Mouse (Mus musculus) E14TG2a.4 (cell line): ENCODE measurements around the gene Prm1.

Experiments used
- H3K27me3 ChIP-seq: 2 replicates; pipeline ENCODE4 v1.6.1; 2014; ENCODE audit warnings: low read length, control low read depth; ENCODE audit not compliant: insufficient read depth
- H3K36me3 ChIP-seq: 2 replicates; pipeline ENCODE4 v1.6.1; 2014; ENCODE audit warnings: low read length, control low read depth; ENCODE audit not compliant: insufficient read depth
- H3K4me1 ChIP-seq: replicated peaks from 2 replicates; pipeline ENCODE4 v1.6.1; 2014; ENCODE audit warnings: low read depth, low read length, control low read depth
- H3K4me3 ChIP-seq: replicated peaks from 2 replicates; pipeline ENCODE4 v1.5.1; 2014; ENCODE audit warnings: mild to moderate bottlenecking, low read length
- H3K9me3 ChIP-seq: 2 replicates; pipeline ENCODE4 v1.6.1; 2014; ENCODE audit warnings: low read length, control low read depth
- CTCF ChIP-seq: conservative IDR thresholded peaks from 2 replicates; pipeline ENCODE4 v1.5.1; 2014; ENCODE audit warnings: low read length
- NANOG ChIP-seq: IDR thresholded peaks from 2 replicates; pipeline ENCODE4 v1.6.1; 2014; ENCODE audit warnings: borderline replicate concordance, low read length, mixed read lengths
- POU5F1 ChIP-seq: IDR thresholded peaks from 2 replicates; pipeline ENCODE4 v1.6.1; 2014; ENCODE audit warnings: low read length, borderline replicate concordance

Gene Prm1

DNA sequence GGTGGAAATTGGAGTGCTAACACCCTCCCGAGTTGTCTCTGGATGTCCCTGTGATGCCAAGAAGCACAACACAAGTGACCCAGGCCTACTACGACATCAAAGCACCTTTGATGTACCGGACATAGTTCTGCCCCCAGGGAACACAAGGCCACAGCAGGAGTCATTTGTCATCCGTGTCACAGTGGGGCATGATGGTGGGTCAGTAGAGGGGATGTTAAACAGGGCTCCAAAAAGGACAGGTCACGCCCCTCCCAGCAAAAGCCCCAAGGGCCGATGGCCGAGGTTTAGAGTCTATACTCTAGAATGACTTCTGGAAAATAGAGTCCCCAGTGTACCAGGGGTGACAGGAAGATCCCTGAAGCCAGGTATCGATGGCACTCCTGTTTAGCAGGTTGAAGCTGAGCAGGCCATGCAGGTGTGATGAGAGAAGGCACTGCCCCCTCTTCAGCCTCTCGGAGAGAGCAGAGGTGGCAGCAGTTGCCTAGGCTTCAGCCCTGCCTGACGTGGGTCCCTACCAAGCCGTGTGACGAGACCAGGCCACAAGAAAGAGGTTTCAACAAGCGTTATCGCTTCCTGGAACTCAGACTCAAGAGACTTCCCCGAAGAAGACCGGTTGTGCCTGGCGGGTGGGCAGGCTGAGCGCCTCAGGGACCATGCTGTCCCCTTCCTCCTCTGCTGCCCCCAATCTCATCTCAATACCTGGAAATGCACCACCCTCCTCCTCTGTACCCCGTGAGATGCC, 33.7 kb downstream of the Prm1 start:
- no peak overlapping the region for H3K4me3 ChIP-seq
- no peak for TF ChIP-seq POU5F1
- no peak for TF ChIP-seq CTCF
- TF ChIP-seq NANOG = no peak
- H3K36me3 ChIP-seq = no peaks in the 10 kb centered on the region
- H3K9me3 ChIP-seq = no peaks in the 10 kb centered on the region
- peaks cover 46% of the 10 kb centered on the region for H3K27me3 ChIP-seq
- H3K4me1 ChIP-seq = peaks cover 8% of the 10 kb centered on the region; the same call in 1 of the 2 replicates

DNA sequence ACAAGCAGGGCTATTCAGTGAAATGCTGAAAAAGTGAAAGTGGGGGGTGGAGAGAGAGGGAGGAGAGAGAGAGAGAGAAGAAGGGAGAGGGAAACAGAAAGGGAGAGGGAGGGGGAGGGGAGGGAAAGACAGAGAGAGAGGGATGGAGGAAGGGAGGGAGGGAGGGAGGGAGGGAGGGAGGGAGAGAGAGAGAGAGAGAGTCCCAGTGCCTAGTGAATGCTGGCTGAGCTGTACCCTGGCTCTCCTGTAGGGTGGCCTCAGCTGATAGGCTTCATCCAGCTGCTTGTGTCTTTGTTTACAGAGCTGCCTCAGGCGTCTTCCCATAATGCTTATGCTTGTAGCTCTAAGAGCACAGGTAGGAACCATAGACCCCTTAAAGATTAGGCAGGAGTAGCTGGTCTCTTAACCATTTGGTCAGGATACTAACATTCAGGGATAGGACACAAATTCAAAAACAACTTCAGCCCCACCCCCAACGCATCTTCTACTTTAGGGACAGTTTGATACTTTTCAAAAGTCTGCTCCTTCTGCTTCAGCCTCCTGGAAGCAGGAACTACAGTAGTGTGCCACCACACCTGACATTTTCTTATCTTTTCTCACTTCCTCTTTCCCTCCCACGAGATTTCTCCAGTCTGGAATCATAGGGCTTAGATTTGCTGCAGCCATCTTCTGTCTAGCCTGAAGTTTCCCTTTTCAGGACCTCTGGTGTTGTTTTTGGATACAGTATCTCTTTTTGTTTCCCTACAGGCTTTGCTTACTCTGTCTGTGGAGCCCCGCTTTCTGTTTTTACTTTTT, 34.9 kb downstream of the Prm1 start:
- peaks cover 8% of the 10 kb centered on the region; the same call in 1 of the 2 replicates for H3K4me1 ChIP-seq
- no peak overlapping the region for H3K4me3 ChIP-seq
- no peaks in the 10 kb centered on the region for H3K36me3 ChIP-seq
- peaks cover 37% of the 10 kb centered on the region for H3K27me3 ChIP-seq
- H3K9me3 ChIP-seq = no peaks in the 10 kb centered on the region
- no peak for TF ChIP-seq POU5F1
- TF ChIP-seq CTCF = no peak
- no peak for TF ChIP-seq NANOG

GRCm38 (mm10) chr16:10769661-10770060, 36.0 kb downstream of the Prm1 start:
- H3K36me3 ChIP-seq = no peaks in the 10 kb centered on the region
- H3K4me1 ChIP-seq = peaks cover 8% of the 10 kb centered on the region; the same call in 1 of the 2 replicates
- TF ChIP-seq CTCF (no peak), POU5F1 (no peak), NANOG (no peak)
- no peaks in the 10 kb centered on the region for H3K9me3 ChIP-seq
- peaks cover 41% of the 10 kb centered on the region for H3K27me3 ChIP-seq
- no peak overlapping the region for H3K4me3 ChIP-seq

- Histone ChIP-seq H3K36me3 (no peaks in the 10 kb centered on the region), H3K27me3 (peaks cover 43% of the 10 kb centered on the region)
- TF ChIP-seq NANOG = no peak
- TF ChIP-seq POU5F1 = no peak
- no peak for TF ChIP-seq CTCF
Observed at GRCm38 (mm10) chr16:10768821-10769220, 36.8 kb downstream of the Prm1 start.

DNA sequence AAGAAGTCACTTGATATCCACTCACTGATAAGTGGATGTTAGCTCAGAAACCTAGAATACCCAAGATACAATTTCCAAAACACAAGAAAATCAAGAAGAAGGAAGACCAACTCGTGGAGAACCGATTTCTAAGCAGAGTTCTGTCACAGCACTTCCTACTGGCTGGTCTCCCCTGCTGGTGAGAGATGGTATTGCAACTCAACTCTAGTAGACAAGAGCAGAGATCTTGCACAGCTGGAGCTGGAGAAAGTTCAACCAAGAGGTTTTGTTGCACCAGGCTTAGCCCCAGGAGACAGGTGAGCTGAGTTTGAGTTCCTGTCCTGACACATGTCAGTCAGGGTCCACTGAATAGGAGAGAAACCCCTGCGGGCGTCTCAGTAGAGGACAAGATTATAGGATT, 38.5 kb downstream of the Prm1 start:
- Histone ChIP-seq H3K9me3 (no peaks in the 10 kb centered on the region), H3K4me1 (peaks cover 8% of the 10 kb centered on the region; the same call in 1 of the 2 replicates), H3K36me3 (no peaks in the 10 kb centered on the region), H3K27me3 (peaks cover 51% of the 10 kb centered on the region), H3K4me3 (no peak overlapping the region)
- TF ChIP-seq CTCF = peak; percentile 93
- no peak for TF ChIP-seq NANOG
- no peak for TF ChIP-seq POU5F1

More at GRCm38 (mm10) chr16:10768821-10769220, 36.8 kb downstream of the Prm1 start:
- H3K9me3 ChIP-seq = no peaks in the 10 kb centered on the region
- peaks cover 8% of the 10 kb centered on the region; the same call in 1 of the 2 replicates for H3K4me1 ChIP-seq
- no peak overlapping the region for H3K4me3 ChIP-seq

GRCm38 (mm10) chr16:10764323-10764722, 41.3 kb downstream of the Prm1 start:
- H3K9me3 ChIP-seq = no peaks in the 10 kb centered on the region
- TF ChIP-seq CTCF (no peak), NANOG (no peak), POU5F1 (no peak)
- peaks cover 65% of the 10 kb centered on the region for H3K27me3 ChIP-seq
- no peak overlapping the region for H3K4me3 ChIP-seq
- peaks cover 16% of the 10 kb centered on the region for H3K4me1 ChIP-seq
- no peaks in the 10 kb centered on the region for H3K36me3 ChIP-seq

DNA sequence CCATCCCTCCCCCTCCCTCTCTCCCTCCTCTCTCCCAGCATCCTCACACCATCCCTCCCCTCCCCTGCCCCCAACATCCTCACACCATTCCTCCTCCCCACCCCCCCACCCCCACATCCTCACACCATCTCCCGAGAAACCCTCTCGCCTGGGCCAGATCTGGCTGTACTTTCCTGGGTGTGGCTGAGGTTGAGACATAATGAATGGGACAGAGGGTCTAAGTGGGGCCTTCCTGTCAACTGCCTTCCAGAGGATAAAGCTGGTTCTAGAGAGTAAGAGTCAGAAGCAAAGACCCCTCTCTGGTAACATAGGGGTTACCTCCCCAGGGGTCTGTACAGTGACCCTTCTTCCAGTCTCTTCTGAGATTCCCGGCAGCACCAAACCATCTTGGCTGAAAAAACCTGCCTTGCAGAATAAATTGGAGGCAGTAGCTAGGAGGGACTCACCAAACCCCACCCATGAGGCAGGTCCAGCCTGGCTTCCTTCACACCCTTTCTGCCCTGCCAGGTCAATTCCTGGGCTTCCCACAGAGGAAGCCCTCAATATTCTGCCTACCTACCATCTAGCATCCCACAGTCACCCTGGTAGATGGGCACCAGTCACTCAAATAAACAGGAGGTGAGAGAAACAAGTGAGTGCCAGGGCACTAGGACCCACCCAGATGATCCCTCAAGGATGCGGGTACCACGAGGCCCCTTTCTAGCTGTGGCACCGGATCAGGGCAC, 41.9 kb downstream of the Prm1 start:
- TF ChIP-seq CTCF = no peak
- no peak for TF ChIP-seq NANOG
- no peak overlapping the region for H3K4me3 ChIP-seq
- H3K27me3 ChIP-seq = peaks cover 67% of the 10 kb centered on the region
- H3K9me3 ChIP-seq = no peaks in the 10 kb centered on the region
- no peaks in the 10 kb centered on the region for H3K36me3 ChIP-seq
- peaks cover 17% of the 10 kb centered on the region for H3K4me1 ChIP-seq

GRCm38 (mm10) chr16:10762569-10763180, 43.0 kb downstream of the Prm1 start:
- Histone ChIP-seq H3K27me3 (peaks cover 70% of the 10 kb centered on the region), H3K36me3 (no peaks in the 10 kb centered on the region), H3K9me3 (no peaks in the 10 kb centered on the region), H3K4me1 (peaks cover 16% of the 10 kb centered on the region), H3K4me3 (no peak overlapping the region)
- TF ChIP-seq CTCF (no peak), NANOG (no peak), POU5F1 (no peak)
